Mouse (Mus musculus) effector memory CD4-positive, alpha-beta T cell, adult 5 months (primary cell): ENCODE data around the gene Ogfod1. TPM values are rescaled to one million over a fixed set of nuclear protein-coding genes. Genes with fewer than 3 reads are reported as not detected.

Experiments
- polyA plus RNA-seq: library from polyadenylated mRNA; unstranded; fragments of 100-300 nt; shearing (Covaris generic); gene quantifications from one replicate; pipeline ENCODE4 v1.2.1, GENCODE M21; 2017

Gene Ogfod1
- 13.2 TPM for polyA plus RNA-seq

GRCm38 (mm10) chr8:94036944-94037524 lies at the start of gene Ogfod1, which contains the start of gene Nudt21:
Gene Ogfod1, plus strand, starts transcription at chr8:94037198.
Gene Nudt21, minus strand, starts transcription at chr8:94037031.

GRCm38 (mm10) chr8:94012013-94012951 lies 24.7 kb upstream of the Ogfod1 start, which contains the start of gene Amfr:
Gene Amfr, minus strand, starts transcription at chr8:94012842.

GRCm38 (mm10) chr8:94098081-94098974 lies 61.3 kb downstream of the Ogfod1 start, which contains the start of gene Bbs2:
Gene Bbs2, minus strand, starts transcription at chr8:94098928.

Other genes with a start within 250 kb of the Ogfod1 start
- 0.50 TPM for gene Gnao1, start 227.2 kb upstream of the Ogfod1 start, polyA plus RNA-seq
- 134 TPM for gene Amfr, start 24.4 kb upstream of the Ogfod1 start, polyA plus RNA-seq
- 106 TPM for gene Nudt21, start 167 bp upstream of the Ogfod1 start, polyA plus RNA-seq
- 11.4 TPM for gene Bbs2, start 61.7 kb downstream of the Ogfod1 start, polyA plus RNA-seq
- not detected for gene Mt4, start 100.0 kb downstream of the Ogfod1 start, polyA plus RNA-seq
- not detected for gene Mt3, start 115.4 kb downstream of the Ogfod1 start, polyA plus RNA-seq
- 6.5 TPM for gene Mt2, start 135.5 kb downstream of the Ogfod1 start, polyA plus RNA-seq
- gene Mt1, start 141.9 kb downstream of the Ogfod1 start, polyA plus RNA-seq, result 33.8 TPM
- 35.0 TPM for gene Nup93, start 177.4 kb downstream of the Ogfod1 start, polyA plus RNA-seq